Mouse (Mus musculus) hindbrain, embryonic 13.5 days (tissue): ENCODE measurements around the gene Trak2. TPM values are rescaled to one million over a fixed set of nuclear protein-coding genes. Genes with fewer than 3 reads are reported as not detected.
"Not testable (repeated sequence)": the region's sequence is repeated elsewhere in the genome, so short reads cannot be mapped to it uniquely, and the experiment has no call there.

Experiments
- ATAC-seq: fragments of 200-750 bp; cut with Nextera tagmentation; 2 replicates; pipeline ENCODE4 v1.8.0; 2017; ENCODE audit warnings: moderate TSS enrichment; ENCODE audit not compliant: low FRiP score
- H3K27ac ChIP-seq: fragments of 300-500 bp; sonication (generic); 2 replicates; pipeline ENCODE4 v1.5.1; 2015; ENCODE audit warnings: inconsistent platforms, mild to moderate bottlenecking, moderate library complexity
- H3K27me3 ChIP-seq: fragments of 300-500 bp; sonication (generic); 2 replicates; pipeline ENCODE4 v1.6.1; 2015; ENCODE audit warnings: mild to moderate bottlenecking, inconsistent platforms
- H3K36me3 ChIP-seq: fragments of 300-500 bp; sonication (generic); 2 replicates; pipeline ENCODE4 v1.6.1; 2015; ENCODE audit warnings: mild to moderate bottlenecking, inconsistent platforms
- H3K4me1 ChIP-seq: fragments of 300-500 bp; sonication (generic); replicated peaks from 2 replicates; pipeline ENCODE4 v1.6.1; 2015; ENCODE audit warnings: inconsistent platforms
- H3K4me2 ChIP-seq: fragments of 300-500 bp; sonication (generic); 2 replicates; pipeline ENCODE4 v1.6.1; 2015; ENCODE audit warnings: inconsistent platforms, mild to moderate bottlenecking, moderate library complexity
- H3K4me3 ChIP-seq: fragments of 300-500 bp; sonication (generic); 2 replicates; pipeline ENCODE4 v1.5.1; 2015; ENCODE audit warnings: mild to moderate bottlenecking, inconsistent platforms
- H3K9ac ChIP-seq: fragments of 300-500 bp; sonication (generic); 2 replicates; pipeline ENCODE4 v1.6.1; 2015; ENCODE audit warnings: mild to moderate bottlenecking, inconsistent platforms
- H3K9me3 ChIP-seq: fragments of 300-500 bp; sonication (generic); 2 replicates; pipeline ENCODE4 v1.6.1; 2016; ENCODE audit warnings: inconsistent platforms
- WGBS: fragments of 180-500 bp; shearing (Covaris S2); methylation state at CpG from one replicate; pipeline ENCODE4 v1.1.7; 2015; 5-methylcytosine and 5-hydroxymethylcytosine counted together
- polyA plus RNA-seq: library from polyadenylated mRNA; unstranded; fragments of >200 nt; fragmentation: Nextera tagmentation; extraction: Ambion mirVana; gene quantifications from 2 replicates; pipeline ENCODE4 v1.2.1, GENCODE M21; 2015

Gene Trak2
- polyA plus RNA-seq, 1 experiment from 2014 or later: 18.7 TPM

DNA sequence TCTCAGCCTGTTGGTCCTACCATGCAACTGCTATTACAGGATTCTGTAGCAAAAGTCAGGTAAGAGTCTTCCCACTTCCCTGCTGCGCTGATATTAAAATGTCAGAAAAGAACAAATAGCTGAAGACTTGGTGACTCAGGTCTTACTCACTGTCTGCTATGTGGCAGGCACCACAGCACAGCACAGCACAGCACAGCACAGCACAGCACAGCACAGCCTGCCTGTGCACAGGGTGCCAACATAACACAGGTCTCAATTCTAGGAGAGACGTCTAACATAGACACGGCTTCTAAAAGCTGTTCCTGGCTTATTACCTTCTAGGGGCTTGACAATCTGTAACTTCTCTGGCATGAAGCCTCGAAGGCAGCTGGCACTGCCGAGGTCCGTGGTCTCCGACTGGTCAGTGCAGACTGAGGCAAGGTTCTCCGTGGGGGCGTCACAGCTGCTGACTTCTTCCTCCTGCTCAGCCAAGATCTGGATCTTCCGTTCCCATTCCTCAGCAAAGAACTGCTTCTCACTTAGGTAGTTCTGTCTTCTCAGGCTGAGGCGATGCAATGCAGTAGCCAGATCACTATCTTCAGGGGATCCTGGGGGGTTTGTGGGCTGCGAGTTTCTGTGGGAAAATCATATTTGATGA, 63.5 kb downstream of the Trak2 start:
- H3K4me3 ChIP-seq: no peak overlapping the region
- H3K9ac ChIP-seq: no peak overlapping the region
- H3K36me3 ChIP-seq: peaks cover 88% of the 10 kb centered on the region
- ATAC-seq: no peak
- H3K4me1 ChIP-seq: no peaks in the 10 kb centered on the region
- no peak overlapping the region for H3K4me2 ChIP-seq
- no peaks in the 10 kb centered on the region for H3K9me3 ChIP-seq
- H3K27me3 ChIP-seq: no peaks in the 10 kb centered on the region
- WGBS: 94% methylated on average over 12 of the region's 12 CpGs
- no peak overlapping the region for H3K27ac ChIP-seq

DNA sequence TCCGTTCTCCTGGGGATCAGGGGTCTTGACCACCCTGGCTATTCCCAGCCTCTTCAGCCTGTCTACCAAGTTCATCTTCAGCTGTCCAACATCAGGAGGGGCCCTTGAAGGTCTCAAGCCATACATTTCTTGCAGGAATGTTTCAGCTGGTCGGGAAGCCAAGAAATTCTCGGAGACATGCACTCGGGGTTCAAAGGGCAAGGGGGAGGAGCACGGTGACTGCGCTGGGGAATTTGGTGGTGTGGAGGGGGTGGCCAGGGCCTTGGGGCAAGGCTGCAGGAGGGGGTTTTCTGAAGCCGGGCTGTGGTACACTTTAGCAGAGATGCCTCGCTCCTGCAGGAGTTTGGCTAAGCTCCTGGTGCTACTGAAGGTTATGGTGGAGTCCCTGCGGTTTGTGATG, 69.5 kb downstream of the Trak2 start:
- 82% methylated on average over 9 of the region's 9 CpGs for WGBS
- H3K4me3 ChIP-seq: no peak overlapping the region
- H3K27ac ChIP-seq: no peak overlapping the region
- H3K36me3 ChIP-seq: peaks cover 66% of the 10 kb centered on the region
- H3K4me2 ChIP-seq: no peak overlapping the region
- no peaks in the 10 kb centered on the region for H3K9me3 ChIP-seq
- H3K9ac ChIP-seq: no peak overlapping the region
- H3K27me3 ChIP-seq: no peaks in the 10 kb centered on the region
- no peak for ATAC-seq
- H3K4me1 ChIP-seq: no peaks in the 10 kb centered on the region

DNA sequence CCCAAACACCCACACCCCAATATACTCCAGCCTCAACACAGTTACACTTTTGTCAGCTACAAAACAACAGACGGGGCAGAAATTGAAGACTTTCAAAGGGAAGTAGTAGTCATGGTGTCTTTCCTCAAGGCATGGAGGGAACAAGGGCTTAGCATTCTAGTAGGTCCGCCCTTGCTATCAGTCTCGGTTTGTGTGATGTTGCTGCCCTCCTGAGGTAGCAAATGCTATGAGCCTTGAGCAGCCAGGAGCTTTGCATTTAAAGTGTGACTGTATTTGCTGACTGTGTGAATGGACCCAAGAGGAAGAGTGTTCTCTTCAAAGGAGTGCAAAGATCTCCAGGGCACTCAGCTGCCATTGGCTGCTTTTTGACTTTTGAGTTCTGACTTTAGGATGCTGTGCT, 75.7 kb downstream of the Trak2 start:
- H3K27ac ChIP-seq, H3K4me2 ChIP-seq, H3K9ac ChIP-seq, H3K9me3 ChIP-seq, H3K4me3 ChIP-seq, H3K4me1 ChIP-seq, ATAC-seq, H3K27me3 ChIP-seq: not testable (repeated sequence)
- H3K36me3 ChIP-seq: peaks cover 19% of the 10 kb centered on the region
- WGBS: 35% methylated on average over 3 of the region's 3 CpGs

DNA sequence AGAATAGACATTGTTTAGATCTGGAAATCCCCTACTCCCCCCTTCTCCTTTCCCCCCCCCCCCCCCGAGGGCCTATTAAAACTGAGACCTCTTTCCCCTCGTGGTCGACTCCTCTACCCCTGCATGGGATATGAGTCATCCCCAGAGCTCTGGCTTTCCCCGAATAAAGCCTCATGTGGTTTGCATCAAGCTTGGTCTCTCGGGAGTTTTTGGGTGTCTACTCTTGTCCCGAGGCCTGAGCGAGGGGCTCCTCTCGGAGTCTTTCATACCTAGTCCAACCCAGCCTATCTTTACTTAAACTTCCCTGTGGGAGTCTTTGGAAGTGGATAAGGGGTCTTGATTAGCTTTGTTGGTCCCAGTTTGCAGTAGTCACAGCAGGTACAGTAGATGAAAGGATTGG, 80.8 kb downstream of the Trak2 start:
- not testable (repeated sequence) for ATAC-seq, H3K4me2 ChIP-seq, H3K9me3 ChIP-seq, H3K36me3 ChIP-seq, H3K27ac ChIP-seq, H3K9ac ChIP-seq, H3K27me3 ChIP-seq, H3K4me3 ChIP-seq, H3K4me1 ChIP-seq
- 92% methylated on average over 7 of the region's 8 CpGs for whole genome bisulfite sequencing

DNA sequence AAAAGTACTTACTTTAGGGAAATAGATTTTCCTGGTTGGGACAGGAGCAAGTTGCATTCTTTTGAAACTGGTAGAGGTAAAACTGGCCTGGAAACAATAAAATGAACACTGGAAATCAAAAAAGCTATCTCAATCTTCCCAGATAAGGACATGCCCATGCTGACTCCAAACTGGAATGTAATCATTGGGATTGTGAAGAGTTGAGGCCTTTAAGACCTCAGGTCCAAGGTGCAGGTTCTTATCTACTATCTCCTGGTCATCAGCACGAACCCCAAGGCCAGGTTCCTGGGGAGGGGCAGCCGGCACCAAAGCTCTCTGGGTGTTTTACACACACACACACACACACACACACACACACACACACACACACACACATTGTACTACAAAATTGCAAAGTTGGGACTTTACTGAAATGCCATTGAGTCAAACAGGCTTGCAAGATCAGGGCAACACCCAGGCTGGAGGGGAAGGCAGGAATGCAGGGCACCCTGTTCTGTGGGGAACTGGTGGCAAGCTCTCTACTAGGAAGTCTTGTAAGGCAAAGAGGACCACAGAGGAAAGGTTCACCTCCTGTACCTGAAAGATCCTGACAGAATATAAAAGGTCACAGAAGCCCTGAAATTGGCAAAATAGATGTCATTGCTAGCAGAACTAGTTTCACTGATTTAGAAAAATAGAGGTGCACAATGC, 81.6 kb downstream of the Trak2 start:
- H3K36me3 ChIP-seq, H3K27ac ChIP-seq, H3K4me3 ChIP-seq, H3K4me1 ChIP-seq, H3K9me3 ChIP-seq, H3K9ac ChIP-seq, H3K4me2 ChIP-seq, H3K27me3 ChIP-seq, ATAC-seq: not testable (repeated sequence)
- 83% methylated on average over 1 of the region's 2 CpGs for WGBS

DNA sequence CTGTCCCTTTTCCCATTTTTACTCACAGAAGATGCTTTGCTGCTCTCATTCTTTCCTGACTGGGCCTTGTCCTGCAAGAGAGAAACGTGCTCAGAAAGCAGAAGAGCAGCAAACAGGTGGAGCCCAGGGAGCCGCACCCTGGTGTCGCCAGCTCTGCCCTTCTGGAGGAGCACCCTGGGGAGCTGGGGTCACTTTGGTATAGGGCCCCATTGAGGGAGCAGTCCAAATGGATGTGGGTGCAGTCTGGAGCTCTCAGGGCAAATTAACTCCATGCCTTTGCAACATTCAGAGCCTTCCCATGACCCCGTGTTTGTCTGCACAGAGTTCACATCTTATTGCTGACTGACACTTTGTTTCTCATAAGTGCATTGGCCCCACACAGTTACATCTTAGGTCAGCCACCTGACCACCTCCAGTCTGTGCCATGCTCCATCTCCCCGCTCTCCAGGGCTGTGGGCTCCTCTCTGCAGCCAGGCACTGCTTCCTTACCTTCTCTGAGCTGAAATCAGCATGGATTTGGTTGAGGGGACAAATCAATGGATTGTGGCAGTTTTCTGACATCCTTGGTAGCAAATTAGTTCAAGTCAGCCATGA, 82.4 kb downstream of the Trak2 start:
- not testable (repeated sequence) for H3K9me3 ChIP-seq, H3K4me3 ChIP-seq, H3K9ac ChIP-seq, ATAC-seq, H3K4me1 ChIP-seq, H3K27me3 ChIP-seq, H3K27ac ChIP-seq, H3K4me2 ChIP-seq, H3K36me3 ChIP-seq
- WGBS: 79% methylated on average over 4 of the region's 5 CpGs

DNA sequence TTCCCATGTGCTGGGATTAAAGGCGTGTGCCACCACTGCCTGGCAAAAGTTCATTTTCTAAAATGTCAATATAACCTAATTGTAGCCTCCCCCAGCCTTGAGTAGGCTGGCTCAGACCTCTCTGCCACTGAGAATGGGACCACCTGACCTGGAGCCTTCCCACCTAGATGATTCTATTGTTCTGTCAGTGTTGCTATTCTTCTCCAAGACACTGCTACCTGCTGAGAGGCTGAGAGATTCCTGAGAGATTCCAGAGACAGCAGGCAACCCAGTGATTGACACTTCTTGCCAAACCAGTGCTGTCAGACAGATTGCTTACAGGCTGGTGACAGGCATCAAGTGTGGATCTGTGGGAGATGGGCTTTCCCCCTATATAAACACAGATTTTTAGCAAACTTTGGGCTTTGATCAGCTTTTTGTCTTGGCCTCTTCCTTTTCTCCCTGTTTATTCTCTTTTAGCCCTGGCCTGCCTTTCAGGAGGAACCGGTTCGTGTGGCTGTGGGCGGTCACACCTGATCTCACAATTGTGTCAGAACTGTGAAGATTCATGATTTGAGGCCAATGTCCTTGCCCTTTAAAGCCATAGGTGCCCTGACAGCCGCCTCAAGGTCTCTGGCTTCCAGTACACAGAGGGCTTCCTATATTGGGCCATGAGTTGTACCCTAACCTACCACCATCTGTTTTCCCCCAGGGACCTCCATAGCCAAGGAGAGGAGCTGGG, 83.2 kb downstream of the Trak2 start:
- WGBS: 73% methylated on average over 5 of the region's 5 CpGs
- no peak overlapping the region for H3K4me3 ChIP-seq
- H3K36me3 ChIP-seq: no peaks in the 10 kb centered on the region
- no peak for ATAC-seq
- H3K9ac ChIP-seq: no peak overlapping the region
- H3K4me2 ChIP-seq: no peak overlapping the region
- H3K4me1 ChIP-seq: no peaks in the 10 kb centered on the region
- H3K27me3 ChIP-seq: no peaks in the 10 kb centered on the region
- H3K27ac ChIP-seq: no peak overlapping the region
- no peaks in the 10 kb centered on the region for H3K9me3 ChIP-seq

DNA sequence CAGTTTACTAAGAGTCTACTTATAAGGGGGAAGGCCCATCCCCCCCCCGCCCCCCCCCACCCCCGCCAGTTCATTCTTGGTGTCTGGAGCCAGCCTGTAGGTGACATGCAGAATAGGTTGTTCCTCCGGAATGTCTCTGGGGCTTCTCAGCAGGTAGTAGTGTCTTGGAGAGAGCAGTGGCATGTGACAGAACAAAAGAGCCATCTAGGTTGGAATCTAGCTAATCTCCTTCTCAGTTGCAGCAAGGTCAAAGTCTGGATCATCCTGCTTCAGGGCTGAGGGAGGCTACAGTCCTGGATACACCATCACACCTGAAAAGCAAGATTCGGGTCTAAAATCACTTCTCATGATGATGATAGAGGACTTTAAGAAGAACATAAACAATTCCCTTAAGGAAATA, 87.6 kb downstream of the Trak2 start:
- WGBS: 77% methylated on average over 4 of the region's 4 CpGs
- H3K4me2 ChIP-seq: no peak overlapping the region

DNA sequence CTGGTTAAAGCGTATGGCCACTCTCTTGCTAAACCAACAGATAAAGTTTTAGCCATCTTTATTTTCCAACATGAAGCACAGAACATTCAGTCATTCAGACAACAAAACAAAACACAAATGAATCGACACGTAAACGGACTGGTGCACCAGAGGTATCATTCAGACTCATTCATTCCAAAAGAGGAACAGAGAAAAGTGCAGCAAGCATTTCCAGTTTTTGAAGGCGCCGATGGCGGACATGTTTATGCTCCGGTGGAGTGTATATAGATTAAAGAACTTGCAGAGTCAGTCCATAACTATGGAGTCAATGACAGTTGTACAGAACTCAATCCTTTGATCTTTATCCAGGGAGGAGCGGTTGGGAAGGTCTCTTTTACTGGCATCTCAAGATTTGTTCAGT, 90.0 kb downstream of the Trak2 start:
- not testable (repeated sequence) for H3K27me3 ChIP-seq, ATAC-seq, H3K9me3 ChIP-seq, H3K27ac ChIP-seq, H3K4me2 ChIP-seq, H3K9ac ChIP-seq, H3K36me3 ChIP-seq, H3K4me1 ChIP-seq, H3K4me3 ChIP-seq
- 88% methylated on average over 9 of the region's 9 CpGs for WGBS

More for the DNA sequence above, 87.6 kb downstream of the Trak2 start:
- Histone ChIP-seq H3K4me3 (no peak overlapping the region), H3K4me1 (no peaks in the 10 kb centered on the region), H3K9me3 (no peaks in the 10 kb centered on the region), H3K9ac (no peak overlapping the region), H3K27ac (no peak overlapping the region), H3K36me3 (no peaks in the 10 kb centered on the region), H3K27me3 (no peaks in the 10 kb centered on the region)
- no peak for ATAC-seq

DNA sequence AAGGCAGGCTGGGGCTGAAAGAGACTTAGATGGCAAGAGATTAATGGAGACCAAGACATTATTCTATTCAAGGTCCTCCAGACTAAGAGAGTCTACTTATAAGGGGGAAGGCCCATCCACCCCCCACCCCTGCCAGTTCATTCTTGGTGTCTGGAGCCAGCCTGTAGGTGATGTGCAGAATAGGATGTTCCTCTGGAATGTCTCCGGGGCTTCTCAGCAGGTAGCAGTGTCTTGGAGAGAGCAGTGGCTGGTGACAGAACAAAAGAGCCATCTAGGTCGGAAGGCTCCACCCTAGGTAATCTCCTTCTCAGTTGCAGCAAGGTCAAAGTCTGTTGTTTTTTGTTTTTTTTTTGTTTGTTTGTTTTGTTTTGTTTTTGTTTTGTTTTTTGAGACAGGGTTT, 93.9 kb downstream of the Trak2 start:
- not testable (repeated sequence) for ATAC-seq, H3K27me3 ChIP-seq, H3K4me3 ChIP-seq, H3K27ac ChIP-seq, H3K36me3 ChIP-seq, H3K4me2 ChIP-seq, H3K9me3 ChIP-seq, H3K4me1 ChIP-seq, H3K9ac ChIP-seq
- WGBS: 87% methylated on average over 2 of the region's 2 CpGs

DNA sequence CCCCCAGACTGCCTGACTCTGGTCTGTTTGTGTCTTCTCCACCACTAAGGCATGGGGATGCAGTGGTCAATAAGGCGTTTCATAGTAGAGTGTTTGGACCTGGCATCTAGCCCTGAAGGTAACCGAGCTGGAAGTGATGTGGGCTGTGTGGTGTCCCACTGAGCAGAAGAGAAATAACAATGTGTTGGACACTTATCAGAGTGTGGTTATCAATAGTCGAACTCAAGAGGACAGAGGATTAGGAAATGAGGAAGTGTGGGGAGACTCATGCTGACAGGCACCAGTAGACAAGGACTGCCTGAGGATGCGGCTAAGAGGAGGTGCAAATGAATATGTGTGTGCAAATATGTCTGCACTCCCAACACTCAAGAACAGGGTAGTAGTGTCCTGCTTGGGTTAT, 96.7 kb downstream of the Trak2 start:
- H3K4me2 ChIP-seq, H3K4me3 ChIP-seq, H3K27ac ChIP-seq, ATAC-seq, H3K36me3 ChIP-seq, H3K9me3 ChIP-seq, H3K9ac ChIP-seq, H3K4me1 ChIP-seq, H3K27me3 ChIP-seq: not testable (repeated sequence)
- 89% methylated on average over 4 of the region's 4 CpGs for WGBS

DNA sequence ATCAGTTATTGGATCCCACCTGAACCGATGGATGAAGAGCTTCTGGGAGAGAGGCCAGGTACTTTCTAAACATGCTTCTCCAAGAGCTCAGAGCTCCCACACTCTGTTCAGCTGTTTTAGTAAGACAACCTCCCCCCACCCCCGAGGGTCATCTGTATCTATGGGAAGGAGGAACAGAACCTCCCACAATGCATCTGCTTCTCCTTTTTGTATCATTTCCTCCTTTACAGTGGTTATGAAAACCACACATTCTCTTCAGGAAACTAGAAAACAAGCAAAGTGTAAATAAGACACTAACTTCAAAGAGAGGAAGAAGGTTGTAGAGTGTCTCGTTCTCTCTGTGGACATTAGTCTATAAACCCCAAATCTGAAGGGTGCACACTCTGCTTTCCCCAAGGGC, 112.6 kb downstream of the Trak2 start:
- H3K36me3 ChIP-seq, H3K4me3 ChIP-seq, ATAC-seq, H3K4me2 ChIP-seq, H3K27me3 ChIP-seq, H3K9me3 ChIP-seq, H3K27ac ChIP-seq, H3K9ac ChIP-seq, H3K4me1 ChIP-seq: not testable (repeated sequence)
- WGBS: 90% methylated on average over 3 of the region's 3 CpGs
